24 mouse cellular contexts compared by ENCODE assay signal in the genomic region with DNA sequence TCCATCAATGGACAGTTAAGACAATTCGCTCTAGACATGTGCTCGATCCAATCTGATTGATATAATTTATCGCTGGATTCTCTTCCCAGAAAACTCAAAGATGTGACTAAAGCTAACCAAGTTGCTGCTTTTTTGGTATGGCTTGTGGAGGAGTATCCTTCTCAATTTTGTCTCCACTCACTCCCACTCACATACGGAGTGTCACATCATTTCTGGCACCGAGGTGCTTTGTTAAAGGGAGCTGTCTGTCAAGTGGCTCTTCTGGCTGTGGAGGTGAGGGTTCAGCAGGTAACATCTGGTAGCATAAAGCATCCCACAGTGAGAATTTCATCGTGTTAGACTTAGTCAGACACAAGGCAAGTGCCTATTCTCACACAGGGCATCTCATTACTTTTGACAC.
DNase-seq lines count a peak whose midpoint lies in the region; ATAC-seq and TF ChIP-seq lines count a peak whose summit lies in the region.
"Had no signal": no experiment of that assay in that cellular context is flagged by ENCODE, and none has a peak within 500 bp of the region (broad histone marks: within the 10 kb centered on the region; RNA-seq: fewer than 3 reads in every experiment).

No protein-coding gene starts in this region.

- TF ChIP-seq CTCF in lung, adult 2 months (IDR thresholded peaks at IDR 0.05; ENCODE audit: insufficient read depth, low read length) = no peak

- no peaks in the 10 kb centered on the region for H3K4me1 ChIP-seq in lung, adult 2 months (ENCODE audit: control insufficient read depth, insufficient read depth, low read length)
- H3K4me1 ChIP-seq: embryonic facial prominence, embryonic 15.5 days; forebrain, embryonic 15.5 days; heart, embryonic 15.5 days; hindbrain, embryonic 13.5 days had no signal

- no peak overlapping the region for H3K4me3 ChIP-seq in lung, adult 2 months (replicated peaks; ENCODE audit: extremely low read depth, low read depth, low read length)
- H3K4me3 ChIP-seq: embryonic facial prominence, embryonic 15.5 days; erythroblast, embryonic 14.5 days; forebrain, embryonic 15.5 days; heart, adult 2 months; heart, embryonic 15.5 days; hindbrain, embryonic 13.5 days had no signal

- DNase-seq in frontal cortex, postnatal 25 days (ENCODE audit: low spot score in 2 of 2) = no peak
- DNase-seq in left cerebral cortex, adult 18-20 months (ENCODE audit: low spot score in 2 of 2) = peak; percentile 13 to 39
- no peak for DNase-seq in left cerebral cortex, postnatal 4 days
- DNase-seq in brain, adult 2 months (ENCODE audit: low read depth, low spot score) = peak; percentile 77
- peak; percentile 33 to 43 for DNase-seq in left cerebral cortex, adult 9 months (ENCODE audit: low spot score in 2 of 2)
- DNase-seq in lung, adult 2 months = no peak
- DNase-seq: adrenal gland, postnatal 10 days; B cell, adult 2 months; cerebellum, adult 18-20 months; cerebellum, adult 9-11 months; cerebellum, postnatal 36 days; embryo, embryonic 11 days; gastrocnemius, postnatal 14 days; heart, adult 2 months; heart, postnatal 14 days had no signal

- no peak for TF ChIP-seq POLR2A in lung, adult 2 months (IDR thresholded peaks at IDR 0.05; ENCODE audit: borderline replicate concordance, extremely low read depth, low read depth, low read length)

- intact Hi-C loops in left cerebral cortex, postnatal 4 days (cut with DNase I) = no loop called here

- ATAC-seq in frontal cortex, adult (ENCODE audit: low TSS enrichment) = peak; percentile 97
- ATAC-seq in activated CD4-positive, CD25-positive, alpha-beta regulatory T cell, adult 4 months = no peak
- ATAC-seq: CD4-positive, CD25-positive, alpha-beta regulatory T cell, adult 4 months; forebrain, embryonic 15.5 days; hindbrain, postnatal 0 days had no signal

- 79% methylated on average over 6 of the region's 6 CpGs for WGBS in lung, adult 2 months

Comparison
In these comparisons a context has a peak if more than half of its experiments do, and no peak if none do; other contexts are left out.
1. DNase-seq: peak in left cerebral cortex, adult 18-20 months (2 of 2), brain, adult 2 months (single experiment) and left cerebral cortex, adult 9 months (2 of 2); none in frontal cortex, postnatal 25 days (0 of 2), left cerebral cortex, postnatal 4 days (single experiment) and lung, adult 2 months (single experiment).